Mouse (Mus musculus) forelimb bud, embryonic 11.5 days (tissue): ENCODE results near the gene Asf1a.
A peak's percentile ranks its signal among the peaks of the same experiment; 100 is the strongest.
"Not testable (repeated sequence)": the region's sequence is repeated elsewhere in the genome, so short reads cannot be mapped to it uniquely, and the experiment has no call there.

Source experiments
- DNase-seq: peaks from one replicate; pipeline ENCODE4 v3.0.0-alpha.2; 2012; ENCODE audit warnings: low read depth, low spot score

The Asf1a gene

GRCm38 (mm10) chr10:53635246-53635971 lies 38.9 kb downstream of the Asf1a start:
- no peak for DNase-seq

GRCm38 (mm10) chr10:53641507-53641906 lies 45.0 kb downstream of the Asf1a start:
- DNase-seq: peak; percentile 26

- DNase-seq: no peak
Measured at GRCm38 (mm10) chr10:53650683-53651082, 54.1 kb downstream of the Asf1a start.

GRCm38 (mm10) chr10:53654239-53654638 lies 57.7 kb downstream of the Asf1a start:
- not testable (repeated sequence) for DNase-seq
